Mouse (Mus musculus) heart, adult 2 months (tissue): Measurements from ENCODE around the gene Ppp2r1b.

ENCODE experiments used
- CTCF ChIP-seq: fragments of 200-600 bp; IDR thresholded peaks from 2 replicates; pipeline ENCODE4 v1.8.1; 2022; ENCODE audit warnings: antibody characterized with exemption, mild to moderate bottlenecking, moderate library complexity
- POLR2A ChIP-seq: fragments of 200-500 bp; IDR thresholded peaks from 2 replicates; pipeline ENCODE4 v1.6.1; 2011; ENCODE audit warnings: mild to moderate bottlenecking, low read depth, low read length, control low read depth; ENCODE audit not compliant: insufficient read depth

DNA sequence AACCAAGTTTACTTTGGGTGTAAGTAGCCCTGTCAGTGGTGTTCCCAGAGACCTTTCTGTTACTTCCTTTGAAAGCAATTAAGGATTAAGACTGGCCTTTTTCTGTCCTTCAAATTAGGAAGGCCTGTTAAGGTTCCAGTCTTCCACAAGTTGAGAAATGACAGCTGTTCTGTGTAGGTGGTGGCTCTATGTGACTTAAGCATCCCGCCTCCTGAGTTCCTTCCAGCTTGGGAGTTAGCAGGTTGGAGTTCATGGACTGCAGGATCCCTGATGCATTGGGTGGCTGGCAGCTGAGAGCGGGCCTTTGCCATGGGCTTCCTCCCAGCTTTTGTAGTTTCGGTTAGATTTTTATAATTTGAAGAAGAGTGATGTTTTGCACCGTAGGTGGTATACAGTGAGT lies 30.4 kb downstream of the Ppp2r1b start:
- TF ChIP-seq POLR2A = no peak
- no peak for TF ChIP-seq CTCF
